Mouse (Mus musculus) kidney, adult 8-10 months (tissue): Measurements from ENCODE around the gene Sipa1l1.
A peak's percentile ranks its signal among the peaks of the same experiment; 100 is the strongest.

ENCODE experiments used
- DNase-seq, 2 experiments: peaks; one replicate each; pipeline ENCODE4 v3.0.0; 2022

Gene Sipa1l1

GRCm38 (mm10) chr12:82394118-82394861 is 225.2 kb downstream of the Sipa1l1 start:
- no peak for DNase-seq

DNA sequence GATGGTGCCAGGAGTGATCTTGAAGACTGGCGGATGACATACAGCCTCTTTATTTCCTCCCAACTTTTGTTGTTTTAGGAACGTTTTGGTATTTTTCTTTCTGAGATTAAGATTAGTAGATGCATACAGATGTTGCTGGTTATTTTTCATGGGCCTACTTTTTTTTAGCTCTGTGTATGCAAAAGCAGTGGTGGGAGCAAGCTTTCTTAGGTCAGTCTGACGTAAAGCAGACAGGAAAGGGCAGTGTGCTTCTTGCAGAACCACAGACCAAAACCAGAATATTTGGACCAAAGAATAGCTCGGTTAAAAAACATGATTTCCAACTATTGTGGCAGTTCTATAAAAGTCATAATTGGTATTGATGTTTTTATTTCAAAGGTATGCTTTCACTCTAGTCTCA is 226.1 kb downstream of the Sipa1l1 start:
- no peak for DNase-seq

DNA sequence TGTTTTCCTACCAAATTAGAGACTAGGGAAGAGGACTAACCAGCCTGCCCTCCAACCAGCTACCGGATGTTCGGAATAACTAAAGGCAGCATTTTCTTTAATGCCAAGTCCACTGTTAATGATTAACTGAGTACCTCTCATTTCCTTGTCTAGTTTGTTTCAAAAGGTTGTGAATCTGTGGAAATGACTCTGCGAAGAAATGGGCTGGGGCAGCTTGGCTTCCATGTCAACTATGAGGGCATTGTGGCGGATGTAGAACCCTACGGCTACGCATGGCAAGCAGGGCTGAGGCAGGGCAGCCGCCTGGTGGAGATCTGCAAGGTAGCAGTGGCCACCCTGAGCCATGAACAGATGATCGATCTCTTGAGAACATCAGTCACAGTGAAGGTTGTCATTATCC is 228.1 kb downstream of the Sipa1l1 start:
- DNase-seq: peak; percentile 47 to 73

GRCm38 (mm10) chr12:82397751-82398150 is 228.6 kb downstream of the Sipa1l1 start:
- peak; percentile 79 to 81 for DNase-seq

DNA sequence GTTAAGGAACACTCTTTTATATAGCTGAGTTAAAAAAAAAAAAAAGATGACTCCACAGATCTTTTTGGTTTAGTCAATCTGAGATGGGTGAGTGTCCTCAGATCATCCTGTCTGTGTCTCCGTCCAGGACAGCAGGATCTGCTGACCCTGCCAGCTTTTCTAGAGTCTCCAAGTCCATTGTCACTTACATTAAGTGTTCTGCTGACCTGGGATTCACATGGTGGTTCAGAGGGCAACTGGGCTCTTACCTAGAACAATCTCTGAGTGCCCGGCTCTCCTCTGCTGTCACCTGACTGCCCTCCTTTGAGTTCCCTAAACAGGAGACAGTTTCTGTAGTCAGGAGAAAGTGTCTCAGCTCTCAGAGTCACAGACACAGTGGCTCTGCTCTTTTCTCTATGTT is 229.8 kb downstream of the Sipa1l1 start:
- peak; percentile 59 to 65 for DNase-seq

GRCm38 (mm10) chr12:82399971-82400720 is 231.0 kb downstream of the Sipa1l1 start:
- no peak for DNase-seq

DNA sequence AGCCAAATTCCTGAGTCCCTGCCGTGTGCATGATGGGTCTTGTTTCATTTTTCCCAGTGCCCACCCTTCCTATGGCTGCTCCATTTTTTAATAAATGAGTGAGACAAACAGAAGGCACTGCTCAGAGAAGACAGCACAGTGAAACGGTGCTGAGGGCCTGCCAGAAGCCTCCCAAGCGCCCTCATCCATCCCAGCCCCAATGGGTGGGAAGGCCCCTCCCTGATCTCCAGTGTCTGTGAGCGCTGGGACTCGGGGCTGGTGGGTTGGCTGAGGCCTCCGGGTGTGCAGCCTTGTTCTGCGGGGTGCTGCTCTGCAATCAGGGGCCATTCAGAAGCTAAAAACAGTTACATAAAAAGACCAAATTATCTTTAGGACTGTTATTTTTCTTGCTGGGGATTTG is 231.7 kb downstream of the Sipa1l1 start:
- no peak for DNase-seq

DNA sequence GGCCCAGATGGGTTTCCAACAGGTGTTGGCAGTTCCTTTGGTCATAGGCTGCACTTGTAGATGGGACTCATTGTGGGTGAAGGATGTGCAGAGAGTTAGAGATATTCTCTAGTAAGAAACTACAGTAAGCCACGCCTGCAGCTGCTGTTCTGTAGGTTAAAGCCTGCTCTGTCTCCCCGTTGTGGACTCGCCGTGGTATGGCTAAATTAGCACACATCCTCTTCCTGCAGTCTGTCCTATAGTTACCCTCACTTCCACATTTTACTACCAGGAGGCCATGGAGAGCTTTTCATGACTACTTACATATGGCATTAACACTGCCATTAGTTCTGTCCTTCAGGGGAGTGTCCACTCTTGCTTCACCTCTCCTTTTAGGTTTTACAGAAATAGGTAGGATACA is 232.3 kb downstream of the Sipa1l1 start:
- no peak for DNase-seq

DNA sequence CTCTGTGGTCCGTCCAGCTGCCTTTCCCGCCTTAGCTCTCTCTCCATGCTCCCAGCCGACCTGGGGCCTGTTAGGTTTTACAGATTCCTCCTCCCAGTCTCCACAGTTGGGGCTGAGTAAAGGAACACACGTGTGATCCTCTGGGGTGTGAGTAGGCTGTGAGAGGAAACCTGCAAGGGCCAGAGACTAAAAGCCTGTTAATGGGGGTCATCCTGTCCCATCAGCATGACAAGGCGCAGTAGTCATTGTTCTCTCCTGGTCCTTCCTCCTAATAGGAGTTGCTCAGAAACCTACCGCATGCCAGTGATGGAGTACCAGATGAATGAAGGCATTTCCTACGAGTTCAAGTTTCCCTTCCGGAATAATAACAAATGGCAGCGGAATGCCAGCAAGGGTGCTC is 233.5 kb downstream of the Sipa1l1 start:
- no peak for DNase-seq

GRCm38 (mm10) chr12:82407531-82408255 is 238.6 kb downstream of the Sipa1l1 start:
- DNase-seq: no peak

- DNase-seq: peak; percentile 89 to 91
These were observed 239.4 kb downstream of the Sipa1l1 start for GRCm38 (mm10) chr12:82408486-82408885.

- no peak for DNase-seq
These were observed 240.8 kb downstream of the Sipa1l1 start for GRCm38 (mm10) chr12:82409686-82410472.

GRCm38 (mm10) chr12:82412291-82413032 is 243.3 kb downstream of the Sipa1l1 start:
- DNase-seq: peak; percentile 48 to 62

GRCm38 (mm10) chr12:82415690-82416364 is 246.7 kb downstream of the Sipa1l1 start:
- peak; percentile 66 to 76 for DNase-seq

DNA sequence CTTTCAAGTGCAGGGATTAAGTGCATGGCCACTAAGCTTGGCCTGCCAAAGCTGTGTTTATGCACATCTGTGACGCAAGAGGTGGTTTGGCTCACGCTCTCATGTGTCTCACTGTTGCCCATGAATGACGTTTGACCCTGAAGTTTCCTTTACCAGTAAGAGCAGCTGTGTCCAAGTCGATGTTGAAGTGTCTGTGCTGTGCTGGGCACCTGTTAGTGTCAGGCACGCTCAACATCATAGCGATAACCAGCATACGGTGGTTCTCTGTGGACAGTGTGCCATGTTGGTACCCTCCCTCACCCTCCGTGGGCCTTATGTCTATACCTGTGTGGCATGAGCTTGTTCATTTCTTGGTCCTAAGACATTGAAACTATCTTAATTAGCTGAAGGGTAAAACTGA is 249.9 kb downstream of the Sipa1l1 start:
- no peak for DNase-seq

GRCm38 (mm10) chr12:82424783-82425182 is 255.7 kb downstream of the Sipa1l1 start:
- no peak for DNase-seq

- DNase-seq: no peak
These were observed 256.7 kb downstream of the Sipa1l1 start for GRCm38 (mm10) chr12:82425853-82426252.

DNA sequence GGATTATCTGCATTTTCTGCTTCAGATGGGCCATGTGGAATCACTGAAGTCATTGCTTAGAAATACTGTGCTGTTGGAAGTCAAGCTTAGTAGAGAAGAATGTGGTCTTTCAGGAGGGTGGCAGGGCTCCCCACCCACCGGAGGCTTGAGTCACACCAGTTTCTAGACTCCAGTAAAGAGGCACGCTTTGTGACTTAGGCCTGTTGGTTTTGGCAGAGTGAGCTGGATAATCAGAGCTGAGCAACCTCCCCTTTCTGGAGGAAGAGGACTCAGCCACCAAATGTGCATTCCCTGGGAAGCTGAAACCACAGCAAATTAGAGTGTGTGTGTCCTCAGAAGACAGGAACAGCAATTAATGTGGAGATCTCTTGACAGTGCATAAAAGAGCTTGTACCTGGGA is 258.3 kb downstream of the Sipa1l1 start:
- DNase-seq: no peak

DNA sequence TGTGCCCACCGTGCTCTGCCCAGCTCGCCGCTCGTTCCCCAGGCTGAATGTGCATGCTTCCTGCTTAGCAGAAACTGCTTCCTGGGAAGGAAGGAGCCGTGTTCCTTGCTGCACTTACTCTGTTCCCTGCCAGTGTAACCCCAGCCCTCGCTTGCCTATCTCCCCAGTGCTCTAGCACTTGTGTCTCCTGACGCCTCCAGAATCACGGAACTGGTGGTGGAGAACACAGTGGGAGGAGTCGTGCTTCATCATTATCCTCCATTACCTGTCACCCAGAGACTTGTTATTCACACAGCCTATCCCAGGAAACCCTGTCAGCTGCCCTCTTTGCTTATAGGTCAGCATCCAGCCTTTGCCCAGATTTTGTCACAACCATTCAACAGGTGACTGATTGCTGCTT is 259.3 kb downstream of the Sipa1l1 start:
- no peak for DNase-seq

- DNase-seq: no peak
These were observed 264.2 kb downstream of the Sipa1l1 start for GRCm38 (mm10) chr12:82433311-82433710.

GRCm38 (mm10) chr12:82434591-82434990 is 265.5 kb downstream of the Sipa1l1 start:
- DNase-seq: peak in 1 of 2 experiments; percentile 17
